Mouse (Mus musculus): ENCODE results near the gene Relch.

DNA sequence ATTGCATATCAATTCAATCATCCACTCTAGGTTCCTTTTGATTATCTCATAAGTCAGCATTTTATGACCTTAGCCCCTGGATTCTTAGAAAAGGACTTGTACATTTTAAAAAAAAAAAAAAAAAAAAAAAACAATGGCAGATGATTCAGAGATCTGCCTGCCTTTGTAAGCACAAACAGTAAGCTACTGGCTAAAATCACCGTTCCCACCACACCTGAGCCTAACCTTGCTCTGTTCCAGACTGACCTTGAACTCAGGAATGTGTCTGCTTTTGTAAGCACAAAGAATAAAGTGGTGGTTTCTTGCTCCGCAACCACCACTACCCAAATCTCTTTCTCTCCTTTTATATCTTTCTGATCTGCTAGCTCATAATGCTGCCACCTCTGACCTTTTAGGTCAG lies 49.2 kb downstream of the Relch start:
- TF ChIP-seq EP300 (IDR thresholded peaks at IDR 0.05; ENCODE audit: low read depth in 1 of 2, low read length in 2 of 2) (no peak), BHLHE40 (IDR thresholded peaks at IDR 0.05; ENCODE audit: borderline replicate concordance, low read depth, low read length) (no peak), CTCF (IDR thresholded peaks at IDR 0.05 in 2 of 3, conservative IDR thresholded peaks at IDR 0.05 in 1 of 3; ENCODE audit: control insufficient read depth in 1 of 3, insufficient read depth in 1 of 3, low read depth in 2 of 3, low read length in 3 of 3, poor library complexity in 1 of 3, severe bottlenecking in 1 of 3) (no peak), SMC3 (IDR thresholded peaks at IDR 0.05; ENCODE audit: low read depth, low read length) (no peak), RAD21 (IDR thresholded peaks at IDR 0.05; ENCODE audit: low read depth, low read length) (no peak), ETS1 (IDR thresholded peaks at IDR 0.05; ENCODE audit: low read depth, low read length) (no peak)
